Mouse (Mus musculus) heart, adult 9 months (tissue): ENCODE data around the gene Sgms1.
"Not testable (repeated sequence)": the region's sequence is repeated elsewhere in the genome, so short reads cannot be mapped to it uniquely, and the experiment has no call there.

Source experiments
- DNase-seq, 2 experiments: peaks; one replicate each; pipeline ENCODE4 v3.0.0; 2022; ENCODE audit warnings: low spot score in 2 of 2

Gene Sgms1

DNA sequence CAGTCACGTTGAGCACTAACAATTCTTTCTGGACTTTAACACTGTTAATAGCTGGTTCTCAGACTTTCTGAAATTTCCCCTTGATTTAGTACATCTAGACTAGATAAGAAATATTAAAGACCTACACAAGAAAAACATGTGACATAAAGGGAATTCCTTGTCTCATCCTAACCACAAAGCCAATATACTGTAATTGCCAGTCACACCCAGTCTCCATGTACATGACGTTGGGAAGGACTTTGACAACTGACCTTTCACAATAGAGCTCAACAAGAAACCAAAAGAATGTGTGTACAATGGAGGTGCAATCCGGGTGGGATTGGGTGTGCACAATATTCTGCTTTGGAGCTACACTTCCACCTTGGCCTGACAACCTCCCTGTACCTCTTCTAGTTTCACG lies 297.2 kb downstream of the Sgms1 start:
- no peak for DNase-seq

DNA sequence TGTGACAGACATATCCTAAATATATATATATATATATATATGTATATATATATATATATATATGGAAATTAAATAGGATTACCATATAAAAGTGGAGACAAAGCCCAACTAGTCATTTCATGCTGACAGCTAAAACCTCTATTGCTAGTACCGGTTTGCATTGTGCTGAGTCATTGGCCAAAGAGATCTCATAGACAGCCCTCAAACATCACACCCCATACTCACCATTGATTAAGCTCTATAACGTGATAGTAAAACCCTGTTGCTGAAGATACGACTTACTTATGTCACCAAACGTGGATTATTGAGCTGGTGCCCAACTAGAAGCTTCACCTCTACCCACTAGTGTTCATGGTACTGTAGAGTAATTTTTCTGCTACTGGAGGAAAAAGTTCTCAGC lies 298.7 kb downstream of the Sgms1 start:
- no peak for DNase-seq

DNA sequence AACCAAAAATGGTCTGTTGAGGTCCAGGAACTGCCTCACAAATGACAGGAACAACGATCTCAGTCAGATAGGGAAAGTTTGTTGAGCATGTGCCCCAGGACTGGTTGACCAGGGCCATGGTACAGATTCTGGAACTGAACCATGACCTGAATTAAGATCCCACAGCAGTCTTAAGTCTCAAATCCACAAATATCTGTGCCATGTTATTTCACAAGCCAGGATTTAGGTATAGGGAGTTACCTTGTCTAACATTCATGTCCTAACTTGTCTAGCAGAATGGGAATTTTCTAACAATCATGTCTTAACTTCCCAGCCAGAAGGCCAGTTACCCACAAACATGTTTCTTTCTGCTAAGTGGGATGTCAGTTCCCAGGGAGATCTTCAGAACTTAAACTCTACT lies 300.9 kb downstream of the Sgms1 start:
- no peak for DNase-seq

DNA sequence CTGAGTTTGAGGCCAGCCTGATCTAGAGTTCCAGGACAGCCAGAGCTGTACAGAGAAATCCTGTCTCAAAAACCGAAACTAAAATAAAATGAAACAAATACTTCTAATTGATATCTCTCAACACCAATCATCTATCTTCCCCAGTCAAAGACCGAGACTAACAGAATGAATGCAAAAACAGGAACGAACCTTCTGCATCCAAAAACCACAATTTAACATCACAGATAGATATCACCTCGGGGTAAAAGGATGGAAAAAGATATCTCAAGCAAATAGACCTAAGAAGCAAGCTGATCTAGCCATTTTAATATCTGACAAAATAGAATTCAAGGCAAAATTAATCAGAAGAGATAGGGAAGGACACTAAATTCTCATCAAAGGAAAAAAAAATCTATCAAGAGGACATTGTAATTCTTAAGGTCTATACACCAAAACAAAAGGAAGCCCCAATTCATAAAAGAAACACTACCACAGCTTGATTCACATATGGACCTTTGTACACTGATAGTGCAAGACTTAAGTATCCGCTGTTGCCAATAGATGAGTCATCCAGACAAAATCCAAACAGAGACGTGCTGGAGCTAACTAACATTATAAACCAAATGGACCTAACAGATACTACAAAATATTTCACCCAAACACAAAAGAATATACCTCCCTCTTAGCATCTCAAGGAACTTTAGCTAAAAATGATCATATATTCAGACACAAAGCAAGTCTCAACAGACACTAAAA lies 301.6 kb downstream of the Sgms1 start:
- no peak for DNase-seq

DNA sequence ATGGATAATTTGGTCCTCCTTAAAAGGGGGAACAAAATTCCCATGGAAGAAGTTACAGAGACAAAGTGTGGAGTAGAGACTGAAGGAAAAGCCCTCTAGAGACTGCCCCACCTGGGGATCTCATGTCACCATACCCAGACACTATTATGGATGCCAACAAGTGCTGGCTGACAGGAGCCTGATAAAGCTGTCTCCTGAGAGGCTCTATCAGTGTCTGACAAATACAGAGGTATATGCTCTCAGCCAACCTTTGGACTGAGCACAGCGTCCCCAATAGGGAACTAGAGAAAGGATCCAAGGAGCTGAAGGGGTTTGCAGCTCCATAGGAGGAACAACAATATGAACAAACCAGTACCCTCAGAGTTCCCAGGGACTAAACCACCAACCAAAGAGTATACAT lies 304.7 kb downstream of the Sgms1 start:
- DNase-seq: not testable (repeated sequence)
